Mouse (Mus musculus) C2C12 (cell line): ENCODE results near the gene Sh2d3c. TPM values are rescaled to one million over a fixed set of nuclear protein-coding genes. Genes with fewer than 3 reads are reported as not detected.

Source experiments
- H3K27me3 ChIP-seq: one replicate; pipeline ENCODE4 v1.6.1; 2011; ENCODE audit not compliant: control insufficient read depth, insufficient read depth, insufficient read length
- H3K36me3 ChIP-seq: one replicate; pipeline ENCODE4 v1.6.1; 2011; ENCODE audit not compliant: control insufficient read depth, insufficient read depth
- H3K4me3 ChIP-seq: one replicate; pipeline ENCODE4 v1.5.1; 2011; ENCODE audit warnings: mild to moderate bottlenecking, control low read depth; ENCODE audit not compliant: poor library complexity, insufficient read depth, severe bottlenecking
- H3K79me2 ChIP-seq: one replicate; pipeline ENCODE4 v1.6.1; 2011; ENCODE audit not compliant: control insufficient read depth, insufficient read depth
- H3K79me3 ChIP-seq: one replicate; pipeline ENCODE4 v1.6.1; 2011; ENCODE audit warnings: low read depth, control low read depth
- H3ac ChIP-seq: one replicate; pipeline ENCODE3; 2011; ENCODE audit warnings: low read depth; ENCODE audit not compliant: control insufficient read depth, insufficient read length
- CEBPB ChIP-seq: IDR thresholded peaks from one replicate; pipeline ENCODE4 v1.6.1; 2011; ENCODE audit warnings: low read depth, mild to moderate bottlenecking, control low read depth, moderate library complexity
- CTCF ChIP-seq: IDR thresholded peaks from one replicate; pipeline ENCODE4 v1.5.1; 2011; ENCODE audit not compliant: control insufficient read depth, insufficient read depth, insufficient read length
- FOSL1 ChIP-seq: IDR thresholded peaks from one replicate; pipeline ENCODE4 v1.8.0; 2011; ENCODE audit warnings: mild to moderate bottlenecking, low read length; ENCODE audit not compliant: poor library complexity, insufficient read depth, severe bottlenecking
- MAX ChIP-seq: IDR thresholded peaks from one replicate; pipeline ENCODE4 v1.6.1; 2011; ENCODE audit warnings: mild to moderate bottlenecking, control low read depth
- MYOD1 ChIP-seq: IDR thresholded peaks from one replicate; pipeline ENCODE4 v1.6.1; 2011; ENCODE audit warnings: low read depth; ENCODE audit not compliant: control insufficient read depth, insufficient read length
- MYOG ChIP-seq: IDR thresholded peaks from one replicate; pipeline ENCODE4 v1.6.1; 2011; ENCODE audit not compliant: control insufficient read depth, insufficient read length; ENCODE audit errors: extremely low read depth
- USF1 ChIP-seq: IDR thresholded peaks from one replicate; pipeline ENCODE4 v1.6.1; 2011; ENCODE audit warnings: low read depth, mild to moderate bottlenecking, control low read depth, moderate library complexity
- polyA plus RNA-seq: library from polyadenylated mRNA; unstranded; fragments of >200 nt; fragmentation: generic; extraction: Trizol; gene quantifications from one replicate; pipeline ENCODE4 v1.2.1, GENCODE M21; 2012; ENCODE audit warnings: missing spikeins

Sh2d3c gene
- polyA plus RNA-seq, 1 experiment: 0.50 TPM

DNA sequence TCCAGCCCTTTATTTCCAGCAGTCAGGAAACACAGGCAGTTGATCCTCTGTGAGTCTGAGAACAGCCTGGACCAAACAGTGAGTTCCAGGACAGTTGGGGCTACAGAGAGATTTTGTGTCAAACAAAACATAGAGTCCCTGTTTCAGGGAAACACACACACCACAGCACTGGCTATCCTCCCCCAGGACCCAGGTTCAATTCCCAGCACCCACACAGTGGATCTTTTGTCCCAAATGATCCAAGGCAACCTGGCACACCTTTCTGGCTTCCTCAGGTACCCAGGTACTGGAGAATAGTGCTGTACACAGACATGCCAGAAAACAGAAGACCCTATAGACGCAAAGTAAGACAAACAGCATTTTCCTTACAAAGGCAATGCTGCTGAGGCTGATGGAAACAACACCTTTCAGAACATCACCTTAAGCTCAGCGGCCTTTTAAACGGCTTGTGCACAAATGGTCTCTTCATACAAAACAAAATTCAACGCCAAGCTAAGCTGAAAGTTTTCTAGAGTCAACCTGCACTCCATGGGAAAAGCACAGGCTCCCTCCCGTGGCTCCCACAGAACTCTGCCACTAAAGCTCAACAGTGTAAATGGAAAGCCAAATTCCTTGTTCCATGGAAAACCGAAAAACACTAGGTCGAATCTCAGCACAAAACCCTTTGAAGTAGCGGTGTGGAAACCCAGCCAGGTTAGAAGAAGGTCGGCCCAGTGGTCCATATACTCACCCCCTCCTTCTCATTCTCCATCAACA is 9.4 kb upstream of the Sh2d3c start:
- H3K4me3 ChIP-seq: peak overlapping the region; percentile 96
- peaks cover 62% of the 10 kb centered on the region for H3K79me2 ChIP-seq
- H3K79me3 ChIP-seq: peaks cover 44% of the 10 kb centered on the region
- H3ac ChIP-seq: peak overlapping the region; percentile 93
- no peaks in the 10 kb centered on the region for H3K27me3 ChIP-seq
- TF ChIP-seq USF1: no peak
- TF ChIP-seq MAX: no peak
- no peak for TF ChIP-seq FOSL1
- no peak for TF ChIP-seq MYOG
- no peak for TF ChIP-seq MYOD1
- no peak for TF ChIP-seq CEBPB
- H3K36me3 ChIP-seq: peaks cover 53% of the 10 kb centered on the region

DNA sequence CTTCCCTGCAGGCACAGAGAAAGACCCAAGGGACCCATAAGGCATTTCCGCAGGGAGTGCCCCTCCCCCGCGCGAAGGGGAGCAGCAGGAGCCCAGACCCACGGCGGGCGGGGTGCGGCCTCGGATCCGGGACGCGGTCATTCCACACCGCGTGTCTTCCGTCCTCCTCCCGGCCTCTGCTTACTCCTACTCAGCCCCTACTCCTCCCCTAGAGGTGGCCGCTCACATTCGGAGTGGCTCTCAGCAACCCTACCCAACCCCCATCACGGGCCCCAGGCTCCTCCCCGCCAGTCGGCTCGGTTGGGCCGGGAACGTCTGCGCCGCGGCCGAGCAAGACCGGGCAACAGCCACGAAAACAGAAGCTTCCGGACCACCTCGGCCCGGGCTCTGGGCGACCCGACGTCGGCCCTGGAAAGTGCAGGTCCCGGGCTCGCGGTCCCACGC is 8.7 kb upstream of the Sh2d3c start:
- no peaks in the 10 kb centered on the region for H3K27me3 ChIP-seq
- peak overlapping the region; percentile 96 for H3K4me3 ChIP-seq
- H3ac ChIP-seq: peak overlapping the region; percentile 93
- H3K79me3 ChIP-seq: peaks cover 40% of the 10 kb centered on the region
- H3K79me2 ChIP-seq: peaks cover 56% of the 10 kb centered on the region
- peaks cover 46% of the 10 kb centered on the region for H3K36me3 ChIP-seq
- no peak for TF ChIP-seq CTCF
- TF ChIP-seq USF1: no peak
- TF ChIP-seq MYOG: no peak
- TF ChIP-seq CEBPB: no peak
- TF ChIP-seq MAX: no peak
- no peak for TF ChIP-seq FOSL1

DNA sequence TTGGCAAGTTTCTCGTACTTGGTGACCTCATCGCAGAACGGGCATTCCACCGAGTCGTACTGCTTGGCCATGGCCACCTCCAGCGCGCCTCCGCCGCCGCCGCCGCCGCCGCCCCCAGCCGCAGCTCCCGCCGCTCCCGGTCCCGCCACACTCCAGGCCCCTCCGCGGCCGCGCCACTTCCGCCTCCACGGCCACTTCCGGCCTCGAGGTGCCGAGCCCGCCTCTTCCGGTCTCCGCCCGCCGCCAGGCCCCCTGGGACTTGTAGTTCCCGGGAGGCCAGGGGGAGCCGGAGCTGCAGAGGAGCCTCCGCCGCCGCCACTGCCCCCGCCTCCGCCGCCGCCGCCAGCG is 8.3 kb upstream of the Sh2d3c start:
- TF ChIP-seq USF1 (no peak), MAX (no peak), MYOD1 (no peak), CTCF (no peak), CEBPB (no peak), FOSL1 (no peak)
- H3K4me3 ChIP-seq: peak overlapping the region; percentile 96
- peaks cover 42% of the 10 kb centered on the region for H3K36me3 ChIP-seq
- peaks cover 38% of the 10 kb centered on the region for H3K79me3 ChIP-seq
- peaks cover 51% of the 10 kb centered on the region for H3K79me2 ChIP-seq
- H3ac ChIP-seq: peak overlapping the region; percentile 93
- no peaks in the 10 kb centered on the region for H3K27me3 ChIP-seq

DNA sequence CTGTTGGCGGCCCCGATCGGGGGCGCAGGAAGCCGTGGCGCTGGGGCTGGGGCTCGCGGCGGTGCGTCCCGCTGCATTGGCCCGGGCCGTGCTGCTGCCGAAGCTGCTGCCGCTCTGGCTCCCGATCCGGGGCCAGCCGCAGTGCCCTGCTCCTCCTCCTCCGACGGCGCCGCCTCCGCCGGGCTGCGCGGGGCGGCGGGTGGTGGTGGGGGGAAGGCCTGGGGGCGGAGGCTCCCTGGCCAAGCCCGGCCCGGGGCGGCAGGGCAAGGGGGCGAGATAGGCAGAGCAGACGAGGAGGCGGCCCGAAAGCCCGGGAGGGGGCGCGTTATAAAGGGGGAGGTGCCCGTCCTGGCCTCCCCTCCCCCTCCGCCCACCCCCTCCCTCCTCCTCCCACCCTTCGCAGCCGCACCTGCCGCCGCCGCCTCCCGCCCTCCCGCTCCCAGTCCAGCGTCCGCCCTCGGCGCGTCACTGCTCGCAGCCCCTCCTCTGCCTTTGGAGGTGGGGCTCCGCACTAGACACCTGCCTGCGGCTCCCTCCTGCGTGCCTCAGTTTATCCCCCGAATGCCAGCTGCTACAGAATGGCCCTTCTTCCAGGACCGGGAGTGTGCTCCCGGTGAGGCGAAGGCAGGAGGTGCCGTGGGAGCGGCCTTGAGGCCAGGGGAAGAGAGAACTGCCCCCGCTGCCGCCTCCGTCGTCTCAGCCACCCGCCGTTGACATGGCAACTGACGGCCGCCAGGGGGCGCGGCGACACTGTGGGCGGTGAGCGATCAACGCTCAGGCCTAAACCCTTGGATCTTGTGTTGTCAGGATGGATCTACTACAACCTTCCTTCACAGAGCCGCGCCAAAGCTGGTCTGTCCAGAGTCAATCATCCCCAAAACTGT is 7.7 kb upstream of the Sh2d3c start, which contains the start of gene Cdk9:
TSS of gene Cdk9 (minus strand) at position 143 of the 884 bp plus-strand sequence.
- peaks cover 45% of the 10 kb centered on the region for H3K79me2 ChIP-seq
- H3K36me3 ChIP-seq: peaks cover 36% of the 10 kb centered on the region
- no peaks in the 10 kb centered on the region for H3K27me3 ChIP-seq
- H3K79me3 ChIP-seq: peaks cover 35% of the 10 kb centered on the region
- TF ChIP-seq USF1 (no peak), MYOD1 (no peak), CTCF (peak; percentile 99)
- peak within 1 kb of the TSS; percentile 96 for H3K4me3 ChIP-seq
- peak within 1 kb of the TSS; percentile 93 for H3ac ChIP-seq

DNA sequence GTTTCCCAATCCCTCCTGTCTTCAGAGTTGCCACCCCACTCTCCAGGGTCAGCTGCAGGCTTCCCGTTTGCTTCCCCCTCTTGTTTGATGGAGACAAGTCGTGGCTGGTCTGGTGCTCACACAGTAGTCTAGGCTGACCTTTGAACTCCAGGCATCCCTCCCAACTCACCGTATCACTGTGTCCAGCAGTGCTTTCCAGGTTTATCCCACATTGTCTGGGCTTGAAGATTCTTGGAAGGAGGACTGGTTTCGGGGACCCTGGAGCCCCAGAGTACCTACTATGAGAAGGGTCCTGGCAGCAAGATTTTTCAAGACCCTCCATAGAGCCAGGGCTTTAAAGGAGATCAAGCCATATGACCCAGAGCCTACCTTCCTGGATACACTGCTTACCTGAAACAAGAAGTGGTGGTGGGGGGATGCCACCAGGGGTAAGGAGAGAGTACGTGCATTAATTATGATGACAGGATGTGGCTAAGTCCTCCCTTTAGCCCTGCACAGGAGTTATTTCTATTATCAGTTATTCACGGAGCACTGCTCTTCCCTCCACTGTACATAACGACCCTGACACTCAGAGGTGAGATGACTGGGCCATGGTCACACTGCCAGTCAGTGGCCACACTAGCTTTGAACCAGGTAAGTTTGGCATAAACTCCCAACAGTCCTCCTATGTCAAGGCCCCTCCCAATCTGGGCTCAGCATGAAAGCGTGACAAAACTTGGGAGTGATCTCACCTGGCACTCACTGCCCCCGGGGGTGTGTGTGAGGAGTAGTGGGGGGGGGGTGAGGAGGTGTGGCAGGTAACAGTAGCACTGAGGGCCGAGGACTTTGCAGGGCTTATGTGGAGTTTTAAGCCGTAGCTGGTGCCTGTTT is 6.5 kb upstream of the Sh2d3c start:
- H3ac ChIP-seq: no peak overlapping the region
- TF ChIP-seq MYOG (no peak), CEBPB (no peak), CTCF (no peak), MYOD1 (no peak), MAX (no peak), USF1 (no peak), FOSL1 (no peak)

More for the DNA sequence above, 6.5 kb upstream of the Sh2d3c start:
- Histone ChIP-seq H3K4me3 (no peak overlapping the region), H3K79me3 (peaks cover 29% of the 10 kb centered on the region), H3K36me3 (peaks cover 24% of the 10 kb centered on the region), H3K27me3 (no peaks in the 10 kb centered on the region), H3K79me2 (peaks cover 33% of the 10 kb centered on the region)
